Mouse (Mus musculus) right cerebral cortex, postnatal 36 days (tissue): ENCODE data around the gene Slc4a11.
"Not testable (repeated sequence)": the region's sequence is repeated elsewhere in the genome, so short reads cannot be mapped to it uniquely, and the experiment has no call there.

Experiments used
- DNase-seq, 2 experiments: peaks; one replicate each; pipeline ENCODE4 v3.0.0; 2022; ENCODE audit warnings: low spot score in 2 of 2, mixed read lengths in 1 of 2

The Slc4a11 gene

DNA sequence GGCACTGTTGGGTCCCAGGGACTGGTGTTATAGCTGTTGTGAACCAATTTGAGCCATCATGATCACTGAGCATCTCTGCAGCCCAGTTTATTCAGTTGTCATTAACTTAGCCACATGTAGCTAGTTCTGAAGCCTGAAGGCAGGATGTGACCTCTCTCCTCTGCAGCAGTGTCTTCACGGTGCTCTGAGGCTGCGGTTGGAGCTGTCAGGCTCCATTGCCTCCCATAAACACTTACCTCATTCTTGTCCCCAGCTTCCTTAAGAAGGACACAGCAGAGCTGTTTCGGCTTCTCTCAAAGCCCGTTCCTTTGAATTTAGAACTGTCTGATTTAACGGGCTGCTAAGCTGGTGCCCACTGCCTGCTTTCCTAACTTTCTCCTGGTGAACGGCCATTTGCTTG is 17.4 kb downstream of the Slc4a11 start:
- no peak for DNase-seq

DNA sequence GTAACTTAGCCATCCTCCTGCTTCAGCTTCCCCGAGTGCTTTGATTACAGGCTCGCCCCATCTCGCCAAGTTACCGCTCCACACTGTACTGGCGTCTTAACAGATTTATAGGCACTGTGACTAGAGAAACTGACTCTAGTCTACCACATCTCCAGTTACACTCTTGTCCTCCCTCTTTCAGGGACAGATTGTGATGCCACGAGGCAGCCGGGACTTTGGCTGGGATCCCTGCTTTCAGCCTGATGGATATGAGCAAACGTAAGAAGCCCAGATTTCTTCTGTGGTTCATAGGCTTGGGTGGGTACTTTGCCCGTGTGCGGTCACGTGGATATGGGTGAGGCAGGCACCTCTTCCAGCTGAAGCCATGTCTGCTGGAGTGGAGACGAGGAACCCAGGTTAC is 18.2 kb downstream of the Slc4a11 start:
- DNase-seq = no peak

DNA sequence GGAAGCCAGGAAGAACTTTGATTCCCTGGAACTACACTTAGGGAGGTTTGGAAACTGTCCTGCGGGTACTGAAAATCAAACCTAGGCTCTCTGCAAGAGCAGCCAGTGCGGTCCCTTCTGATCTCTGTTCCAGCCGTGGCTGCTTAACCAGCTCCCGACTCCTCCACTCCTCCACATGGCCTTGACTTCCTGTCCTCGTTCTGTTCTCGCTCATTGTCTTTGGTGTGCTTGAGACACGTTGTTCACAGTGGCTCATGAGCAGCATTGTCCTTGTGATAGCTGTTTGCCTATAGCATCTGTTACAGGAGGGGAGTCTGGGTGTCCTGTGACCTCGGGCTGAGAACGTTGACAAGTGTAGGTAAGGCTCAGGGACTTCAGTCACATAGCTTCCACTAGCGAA is 20.1 kb downstream of the Slc4a11 start:
- DNase-seq = no peak

DNA sequence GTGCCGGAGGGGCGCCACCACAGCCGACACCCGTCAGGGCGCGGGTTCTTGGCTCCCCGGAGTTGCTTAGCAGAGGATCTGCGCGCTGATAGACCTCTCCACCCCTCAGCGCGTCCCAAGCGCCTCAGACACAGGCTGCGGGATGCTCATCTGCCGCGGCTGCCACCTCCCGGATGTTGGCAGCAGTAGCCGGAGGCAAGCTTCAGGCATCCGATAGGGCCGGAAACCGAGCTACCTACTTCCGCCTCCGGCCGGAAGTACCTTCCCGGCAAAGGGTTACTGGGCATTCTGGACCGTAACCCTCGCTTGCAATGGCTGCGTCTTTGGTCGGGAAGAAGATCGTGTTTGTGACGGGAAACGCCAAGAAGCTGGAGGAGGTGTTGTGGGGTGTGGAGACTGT is 29.8 kb downstream of the Slc4a11 start, which contains the start of gene Itpa:
Itpa (plus strand) TSS at position 52 of the 400 bp plus-strand sequence.
- peak; percentile 80 to 86 for DNase-seq

DNA sequence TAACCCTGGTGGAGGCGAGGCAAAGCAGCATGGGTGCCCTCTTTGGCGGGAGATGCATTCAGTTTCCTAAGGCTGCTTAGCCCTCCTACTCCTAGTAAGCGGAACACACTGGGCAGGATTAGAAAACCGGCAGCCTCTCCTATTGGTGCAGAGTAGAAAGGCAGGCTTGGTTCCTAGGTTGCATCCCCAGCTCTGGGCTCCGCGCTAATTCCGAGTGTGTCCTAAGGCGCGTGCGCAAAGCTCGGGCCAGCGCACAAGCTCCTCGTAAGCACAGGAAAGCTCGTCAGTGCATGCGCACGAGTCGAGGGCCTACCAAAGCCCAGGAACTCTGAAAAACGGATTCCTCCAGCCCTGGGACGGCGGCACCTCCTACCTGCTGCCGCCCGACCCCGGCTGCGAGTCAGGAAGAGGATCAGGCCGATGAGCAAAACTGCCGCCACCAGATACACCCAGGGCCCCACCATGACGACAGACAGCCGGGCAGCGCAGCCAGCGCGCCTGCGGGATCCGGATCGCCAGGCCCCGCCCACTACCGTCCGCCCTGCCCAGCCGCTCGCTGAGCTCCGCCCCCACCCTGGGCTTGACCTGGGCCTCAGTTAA is 33.1 kb downstream of the Slc4a11 start, which contains the start of gene Ddrgk1:
Ddrgk1 (minus strand) TSS at position 558 of the 600 bp plus-strand sequence.
- peak; percentile 95 for DNase-seq

DNA sequence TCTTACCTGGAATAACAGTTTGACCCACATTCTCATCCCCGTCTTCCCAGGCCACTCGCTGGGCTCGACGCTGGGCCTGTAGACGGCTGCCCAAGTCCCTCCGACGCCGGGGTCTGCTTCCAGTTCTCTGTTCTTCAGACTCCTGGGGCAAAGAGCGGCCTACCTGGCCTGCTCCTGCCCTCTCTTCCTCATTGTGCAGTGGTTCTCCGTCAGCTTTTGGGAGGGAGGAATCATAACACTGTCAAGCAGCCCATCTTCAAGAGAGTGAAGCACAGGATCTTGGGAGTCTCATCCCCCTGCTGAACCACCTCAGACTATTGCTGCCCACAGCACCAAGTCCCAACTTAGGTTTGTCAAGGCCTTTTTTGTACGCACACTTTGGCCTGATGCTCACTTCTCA is 34.0 kb downstream of the Slc4a11 start:
- no peak for DNase-seq

DNA sequence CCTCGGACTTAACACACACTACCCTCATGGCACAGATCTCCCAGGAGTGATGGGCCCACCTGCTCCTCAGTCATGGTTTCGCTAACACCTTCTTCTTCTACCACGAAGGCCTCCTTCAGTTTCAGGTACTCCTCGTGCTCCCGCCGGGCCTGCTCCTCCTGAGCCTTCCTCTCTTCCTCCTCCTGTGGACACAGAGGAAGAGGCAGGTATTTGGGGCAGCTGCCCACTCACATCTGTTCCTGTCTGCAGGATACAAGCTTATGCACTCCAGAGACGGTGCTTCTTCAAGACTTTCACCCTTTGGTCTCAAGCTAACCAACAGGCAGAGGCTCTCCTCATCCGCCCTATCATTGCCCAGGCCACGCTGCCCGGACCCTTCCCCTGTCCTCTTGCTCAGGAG is 38.8 kb downstream of the Slc4a11 start:
- DNase-seq = no peak

DNA sequence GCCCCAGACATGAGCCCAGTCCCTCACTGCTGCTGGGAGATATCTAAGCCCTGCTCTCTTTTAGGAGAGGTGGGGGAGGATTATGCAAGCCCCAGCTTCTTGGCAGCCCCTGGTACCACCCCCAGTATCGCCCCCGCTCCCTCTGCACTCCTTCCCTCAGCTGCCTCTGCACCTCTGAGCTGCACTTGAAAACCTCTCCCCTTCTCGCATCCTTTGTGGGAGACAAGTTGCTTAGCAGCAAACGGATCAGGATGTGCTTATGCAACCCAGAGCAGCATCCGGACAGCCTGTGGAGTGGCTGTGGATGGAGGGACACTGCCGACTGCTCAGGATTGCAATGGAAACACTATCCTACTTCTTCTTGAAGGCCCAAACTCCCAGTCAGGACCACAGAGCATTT is 39.8 kb downstream of the Slc4a11 start:
- peak; percentile 85 to 91 for DNase-seq

DNA sequence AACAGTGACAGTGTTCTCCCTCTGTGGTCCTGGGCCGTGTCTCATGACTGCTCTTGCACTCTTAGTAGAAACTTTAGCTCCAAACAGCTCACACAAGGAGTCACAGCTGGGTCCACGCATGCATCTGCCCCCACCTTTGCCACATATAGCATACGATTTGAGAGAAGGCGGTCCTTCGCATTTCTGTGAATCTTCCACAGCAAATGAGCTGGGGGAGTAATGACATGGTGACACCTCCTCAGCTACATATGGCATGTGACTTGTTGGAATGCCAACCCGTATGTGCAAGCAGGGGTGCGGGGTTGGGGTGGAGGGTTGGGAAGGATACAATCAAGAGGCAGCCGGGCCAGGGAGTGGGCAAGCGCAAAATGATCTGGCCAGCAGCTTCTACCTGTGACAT is 40.8 kb downstream of the Slc4a11 start:
- DNase-seq = peak; percentile 75 to 88

DNA sequence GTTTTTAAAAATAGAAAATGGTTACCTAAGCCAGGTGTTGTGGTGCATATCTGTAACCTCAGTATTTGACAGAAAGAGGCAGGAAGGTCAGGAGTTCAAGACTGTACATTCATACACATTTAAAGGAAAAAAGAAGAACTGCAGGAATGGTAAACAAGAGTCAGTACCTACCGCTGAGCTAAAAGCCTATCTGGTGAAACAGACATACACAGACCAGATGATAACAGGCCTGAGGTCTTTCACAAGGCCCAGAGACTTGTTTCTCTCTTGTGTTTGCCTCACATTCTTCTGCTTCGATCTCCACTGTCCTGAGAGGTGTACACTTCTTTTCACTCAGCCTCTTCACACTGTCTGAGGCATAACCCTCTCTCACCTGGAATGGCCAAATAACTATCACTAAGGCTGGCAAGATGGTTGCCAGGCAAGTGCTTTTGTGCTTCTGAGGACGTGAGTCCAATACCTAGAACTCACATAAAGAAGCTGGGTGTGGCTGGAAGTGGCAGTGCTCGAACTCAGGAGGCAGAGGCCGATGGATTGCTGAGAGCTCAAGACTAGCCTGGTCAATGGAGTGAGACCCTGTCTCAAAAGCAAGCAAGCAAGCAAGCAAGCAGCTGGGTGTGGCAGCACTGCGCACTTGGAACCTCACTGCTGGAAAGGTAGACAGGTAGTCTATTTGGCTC is 41.5 kb downstream of the Slc4a11 start:
- no peak for DNase-seq

DNA sequence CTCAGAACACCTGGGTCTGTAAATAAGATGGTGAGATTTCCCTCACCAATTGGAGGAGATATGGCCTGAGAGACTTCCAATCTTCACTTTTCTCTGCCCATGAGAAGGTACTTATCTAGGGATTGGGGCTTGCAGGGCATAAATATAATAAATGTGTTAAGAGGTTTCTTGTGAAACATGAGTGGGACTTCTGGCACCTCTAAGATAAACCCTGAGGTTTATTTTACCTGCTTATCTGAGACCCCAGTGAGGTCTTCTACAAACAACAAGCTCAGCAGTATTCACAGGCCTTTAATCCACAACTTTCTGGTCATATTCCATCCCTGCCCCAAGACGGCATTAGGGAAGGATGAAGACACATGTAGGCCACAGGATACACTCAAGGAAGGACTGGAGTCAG is 43.6 kb downstream of the Slc4a11 start:
- DNase-seq = no peak

DNA sequence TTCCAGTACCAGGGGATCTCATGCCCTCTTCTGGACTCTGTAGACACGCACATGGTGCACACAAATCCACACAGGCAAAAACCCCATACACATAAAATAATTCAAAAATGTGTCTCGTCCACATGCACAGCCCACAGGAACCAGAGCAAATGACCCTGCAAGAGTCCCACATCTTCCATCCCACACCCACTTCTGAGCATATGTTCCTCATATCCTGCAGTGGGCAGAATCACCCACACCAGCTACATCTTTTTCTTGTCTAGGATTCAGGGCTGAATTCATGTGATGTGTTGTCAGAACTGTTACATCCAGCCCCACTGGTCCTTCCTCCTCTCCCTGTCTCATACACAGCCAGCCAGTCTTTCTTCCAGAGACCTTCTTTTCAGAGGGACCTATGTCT is 44.0 kb downstream of the Slc4a11 start:
- peak in 1 of 2 experiments; percentile 78 for DNase-seq

DNA sequence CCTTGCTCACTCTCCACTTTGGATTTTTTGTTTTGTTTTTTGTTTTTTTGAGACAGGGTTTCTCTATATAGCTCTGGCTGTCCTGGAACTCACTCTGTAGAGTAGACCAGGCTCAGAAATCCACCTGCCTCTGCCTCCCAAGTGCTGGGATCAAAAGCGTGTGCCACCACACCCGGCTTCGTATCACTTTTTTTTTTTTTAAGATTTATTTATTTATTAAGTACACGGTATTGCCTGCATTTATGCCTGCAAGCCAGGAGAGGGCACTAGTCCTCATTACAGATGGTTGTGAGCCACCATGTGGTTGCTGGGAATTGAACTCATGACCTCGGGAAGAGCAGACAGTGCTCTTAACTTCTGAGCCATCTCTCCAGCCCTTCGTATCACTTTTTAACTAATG is 48.3 kb downstream of the Slc4a11 start:
- DNase-seq = not testable (repeated sequence)

DNA sequence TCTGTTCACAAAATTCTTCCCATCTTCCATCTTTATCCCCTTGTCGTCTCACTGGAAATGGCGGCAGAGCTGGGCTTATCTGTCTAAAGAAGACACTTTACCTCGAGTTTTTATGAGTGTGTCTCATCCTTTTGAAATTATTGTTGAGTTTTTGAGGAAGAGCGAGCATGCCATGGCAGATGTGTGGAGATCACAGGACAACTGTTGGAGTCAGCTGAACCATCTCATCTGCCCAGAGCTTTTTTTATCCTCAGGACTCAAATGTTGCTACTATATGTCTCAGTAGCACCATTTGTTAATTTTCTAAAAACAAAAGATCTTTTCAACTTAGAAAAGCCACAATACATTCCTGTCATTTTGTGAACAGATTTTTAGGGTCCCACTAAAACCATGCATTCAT is 52.1 kb downstream of the Slc4a11 start:
- DNase-seq = no peak

DNA sequence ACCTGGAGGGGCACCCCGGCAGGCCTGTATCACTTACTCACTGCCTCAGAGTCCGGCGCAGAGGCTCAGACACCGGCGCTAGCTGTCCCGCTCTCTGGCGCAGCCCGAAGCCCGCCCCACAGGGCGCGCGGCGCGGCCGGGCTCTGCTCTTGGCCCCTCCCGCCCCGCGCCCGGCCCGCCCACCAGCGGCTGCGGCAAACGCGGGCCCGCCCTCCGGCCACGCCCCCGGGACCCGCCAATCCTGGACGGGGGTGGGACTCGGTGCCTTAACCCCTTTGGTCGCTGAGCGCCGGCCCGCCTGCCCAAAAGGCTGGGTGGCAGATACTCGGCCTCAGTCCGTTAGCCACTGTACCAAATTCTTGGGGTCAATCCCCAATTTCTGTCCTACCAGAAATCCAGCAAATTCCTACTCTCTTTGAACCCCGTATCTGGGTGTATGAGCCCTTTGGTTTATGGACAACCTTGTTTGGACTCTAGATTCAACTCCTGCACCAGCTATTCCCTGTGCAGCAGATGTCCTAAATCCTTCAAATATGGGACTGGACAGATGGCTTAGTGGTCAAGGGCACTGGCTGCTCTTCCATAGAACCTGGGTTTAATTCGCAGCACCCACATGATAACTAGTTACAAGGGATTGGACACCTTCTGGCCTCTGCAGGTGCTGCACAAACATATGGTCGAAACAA is 54.5 kb downstream of the Slc4a11 start, which contains the start of gene Lzts3:
Lzts3 (minus strand) TSS at position 120 of the 686 bp plus-strand sequence.
- DNase-seq = peak; percentile 83 to 85

DNA sequence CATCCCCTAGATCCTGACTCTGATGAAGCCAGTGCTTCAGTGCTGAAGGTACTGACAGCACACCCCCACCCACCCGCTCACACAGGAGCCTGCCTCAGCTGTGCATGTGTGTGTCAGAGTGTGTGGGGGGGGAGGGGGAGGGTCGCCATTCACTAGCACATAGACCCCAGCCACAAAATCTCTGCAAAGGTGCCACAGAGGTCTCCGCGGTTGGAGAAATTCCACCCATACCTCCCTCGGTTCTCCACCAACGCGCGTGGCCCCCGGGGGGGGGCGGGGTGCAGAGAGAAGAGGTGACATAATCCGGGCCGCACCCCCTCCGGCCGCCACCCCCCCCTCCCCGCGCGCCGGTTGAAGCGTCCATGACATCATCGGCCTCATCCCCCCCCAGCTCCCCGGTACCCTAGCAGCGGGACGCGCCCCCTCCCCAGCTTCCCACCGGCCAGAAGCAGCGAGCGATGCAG is 55.1 kb downstream of the Slc4a11 start:
- peak in 1 of 2 experiments; percentile 50 for DNase-seq

DNA sequence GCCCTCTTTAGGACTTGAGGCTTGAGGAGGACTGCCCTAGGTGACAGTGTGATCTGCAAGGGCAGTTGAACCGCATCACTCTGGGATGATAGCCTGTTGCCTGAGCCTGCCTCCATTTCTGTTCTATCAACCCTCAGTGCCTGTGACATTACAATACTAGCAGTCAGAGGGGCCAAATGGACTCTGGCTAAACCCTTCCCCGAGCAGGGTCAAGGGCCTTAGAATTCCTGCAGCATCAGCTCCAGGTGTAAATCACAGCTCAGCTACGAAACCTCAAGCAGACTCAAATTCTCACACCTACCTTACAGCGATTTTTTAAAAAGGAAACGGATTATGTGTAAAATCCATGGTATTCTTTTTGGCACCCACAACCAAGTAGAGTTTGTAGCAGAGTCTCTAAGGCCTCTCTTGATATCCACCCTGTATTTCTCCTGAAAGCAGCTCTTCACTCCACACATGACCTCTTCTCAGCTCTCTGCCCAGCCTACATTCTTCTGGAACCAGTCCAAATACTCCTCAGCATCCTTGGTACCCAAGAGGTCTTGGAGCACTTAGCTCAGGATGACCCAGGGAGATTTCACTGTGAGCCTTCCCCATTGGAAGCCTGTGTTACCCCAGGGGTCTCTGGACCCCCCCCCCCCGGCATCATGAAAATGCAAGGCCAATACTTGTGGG is 55.8 kb downstream of the Slc4a11 start:
- no peak for DNase-seq

DNA sequence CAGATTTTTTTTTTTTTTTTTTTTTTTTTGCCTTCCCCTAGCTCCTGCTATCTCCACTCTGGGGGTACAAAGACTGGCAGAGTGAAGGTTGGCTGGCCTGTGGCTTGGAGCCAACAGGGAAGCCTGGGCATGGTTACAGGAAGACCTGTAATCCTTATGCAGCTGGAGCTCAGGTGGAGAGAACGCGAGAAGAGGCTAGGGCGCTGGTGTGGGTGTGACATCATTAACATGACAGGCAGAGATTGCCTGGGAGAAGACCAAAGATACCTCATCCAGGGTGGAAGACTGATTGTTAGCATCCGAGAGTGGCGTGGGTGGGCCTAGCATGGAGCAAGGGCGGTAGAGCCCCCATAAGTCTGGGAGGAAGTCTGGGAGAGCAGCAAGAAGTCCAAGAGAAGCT is 58.0 kb downstream of the Slc4a11 start:
- no peak for DNase-seq

DNA sequence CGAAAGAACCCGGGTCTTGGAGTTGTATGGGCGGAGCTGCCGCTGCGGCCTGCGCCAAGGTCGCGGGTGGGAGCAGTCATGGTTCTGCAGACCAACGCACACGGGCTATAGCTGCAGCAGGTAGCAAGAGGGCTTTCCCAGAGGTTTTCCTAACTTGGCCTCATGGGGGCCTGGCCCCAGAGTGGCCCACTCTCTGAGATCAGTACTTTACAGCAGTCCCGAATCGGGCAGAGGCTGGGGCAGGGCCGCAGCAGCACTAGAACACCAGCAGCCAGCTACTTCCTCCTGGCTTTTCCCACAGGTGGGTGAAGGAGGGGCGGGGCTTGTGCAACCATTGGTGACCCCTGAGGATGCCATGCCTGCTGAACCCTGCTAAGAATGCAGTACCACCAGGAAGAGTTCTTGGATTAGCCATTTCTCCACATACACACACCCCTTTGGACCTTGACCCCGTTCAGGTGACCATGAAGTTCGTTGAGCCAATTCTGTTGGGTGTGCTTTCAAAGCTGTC is 59.2 kb downstream of the Slc4a11 start:
- DNase-seq = no peak

DNA sequence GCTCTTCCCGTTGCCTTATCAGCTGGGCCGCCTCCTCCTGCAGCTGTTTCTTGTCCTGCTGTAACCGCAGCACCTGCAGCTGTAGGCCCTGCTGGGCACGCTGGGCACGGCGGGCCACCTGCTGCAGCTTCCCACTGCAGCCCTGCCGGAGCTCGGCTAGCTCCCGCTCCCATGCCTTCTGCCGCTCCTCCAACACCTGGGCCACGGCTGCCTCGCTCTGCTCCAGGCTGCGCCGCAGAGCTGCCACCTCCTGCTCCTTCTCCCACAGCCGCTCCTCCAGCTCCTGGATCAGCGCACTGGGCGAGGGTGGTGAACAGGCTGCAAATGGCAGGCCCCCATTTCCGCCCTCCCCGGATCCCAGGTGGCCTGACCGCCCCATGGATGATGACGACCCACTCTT is 61.5 kb downstream of the Slc4a11 start:
- DNase-seq = no peak

DNA sequence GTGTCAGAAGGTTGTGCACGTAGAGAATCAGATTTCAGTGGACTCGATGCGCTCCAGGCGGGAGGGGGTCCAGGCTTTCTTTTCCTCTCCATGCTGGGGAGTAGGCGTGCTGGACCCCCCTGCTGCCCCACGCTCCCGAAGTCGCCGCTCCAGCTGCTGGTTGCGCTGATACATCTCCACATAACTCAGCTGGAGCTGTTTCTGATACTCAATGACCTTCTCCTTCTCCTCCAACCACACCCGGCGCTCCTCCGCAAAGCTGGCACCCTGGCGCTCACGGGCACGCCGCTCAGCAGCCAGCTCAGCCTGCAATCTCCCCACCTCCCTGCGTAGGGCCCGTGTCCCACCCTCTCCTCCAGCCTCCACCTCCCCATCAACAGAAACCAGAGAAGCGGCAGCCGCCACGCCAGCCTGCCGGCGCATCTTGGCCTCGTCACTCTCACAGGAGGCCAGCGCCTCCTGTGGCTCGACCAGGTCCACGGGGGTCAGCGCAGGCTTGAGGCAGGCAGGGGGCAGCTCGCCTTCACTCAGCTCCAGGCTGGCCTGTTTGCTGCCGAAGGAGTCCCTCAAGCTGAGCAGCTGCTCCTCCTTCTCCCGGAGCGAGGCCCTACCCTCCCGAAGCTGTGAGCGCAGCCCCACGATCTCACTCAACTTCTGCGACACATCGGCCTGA is 62.4 kb downstream of the Slc4a11 start:
- no peak for DNase-seq
